Mouse (Mus musculus) hindbrain, embryonic 12.5 days (tissue): Measurements from ENCODE around the gene Dut. TPM values are rescaled to one million over a fixed set of nuclear protein-coding genes. Genes with fewer than 3 reads are reported as not detected.
"Not testable (repeated sequence)": the region's sequence is repeated elsewhere in the genome, so short reads cannot be mapped to it uniquely, and the experiment has no call there.

Experiments used
- ATAC-seq: fragments of 200-750 bp; cut with Nextera tagmentation; 2 replicates; pipeline ENCODE4 v1.8.0; 2017; ENCODE audit warnings: moderate TSS enrichment; ENCODE audit not compliant: low FRiP score
- H3K27ac ChIP-seq: fragments of 300-500 bp; sonication (generic); 2 replicates; pipeline ENCODE4 v1.5.1; 2016; ENCODE audit warnings: mild to moderate bottlenecking
- H3K27me3 ChIP-seq: fragments of 300-500 bp; sonication (generic); 2 replicates; pipeline ENCODE4 v1.6.1; 2016; ENCODE audit warnings: mild to moderate bottlenecking
- H3K36me3 ChIP-seq: fragments of 300-500 bp; sonication (generic); 2 replicates; pipeline ENCODE4 v1.6.1; 2016; ENCODE audit warnings: mild to moderate bottlenecking
- H3K4me1 ChIP-seq: fragments of 300-500 bp; sonication (generic); 2 replicates; pipeline ENCODE4 v1.6.1; 2016
- H3K4me2 ChIP-seq: fragments of 300-500 bp; sonication (generic); replicated peaks from 2 replicates; pipeline ENCODE4 v1.6.1; 2016; ENCODE audit warnings: mild to moderate bottlenecking
- H3K4me3 ChIP-seq: fragments of 300-500 bp; sonication (generic); 2 replicates; pipeline ENCODE4 v1.5.1; 2016; ENCODE audit warnings: mild to moderate bottlenecking
- H3K9ac ChIP-seq: fragments of 300-500 bp; sonication (generic); 2 replicates; pipeline ENCODE4 v1.6.1; 2016; ENCODE audit warnings: mild to moderate bottlenecking, moderate library complexity
- H3K9me3 ChIP-seq: fragments of 300-500 bp; sonication (generic); replicated peaks from 2 replicates; pipeline ENCODE4 v1.6.1; 2016; ENCODE audit warnings: mild to moderate bottlenecking
- WGBS: fragments of 180-500 bp; shearing (Covaris S2); methylation state at CpG from one replicate; pipeline ENCODE4 v1.1.7; 2016; 5-methylcytosine and 5-hydroxymethylcytosine counted together
- polyA plus RNA-seq: library from polyadenylated mRNA; unstranded; fragments of >200 nt; fragmentation: Nextera tagmentation; extraction: Ambion mirVana; gene quantifications from 2 replicates; pipeline ENCODE4 v1.2.1, GENCODE M21; 2016

Gene Dut
- polyA plus RNA-seq, 1 experiment from 2014 or later, result 107 TPM

DNA sequence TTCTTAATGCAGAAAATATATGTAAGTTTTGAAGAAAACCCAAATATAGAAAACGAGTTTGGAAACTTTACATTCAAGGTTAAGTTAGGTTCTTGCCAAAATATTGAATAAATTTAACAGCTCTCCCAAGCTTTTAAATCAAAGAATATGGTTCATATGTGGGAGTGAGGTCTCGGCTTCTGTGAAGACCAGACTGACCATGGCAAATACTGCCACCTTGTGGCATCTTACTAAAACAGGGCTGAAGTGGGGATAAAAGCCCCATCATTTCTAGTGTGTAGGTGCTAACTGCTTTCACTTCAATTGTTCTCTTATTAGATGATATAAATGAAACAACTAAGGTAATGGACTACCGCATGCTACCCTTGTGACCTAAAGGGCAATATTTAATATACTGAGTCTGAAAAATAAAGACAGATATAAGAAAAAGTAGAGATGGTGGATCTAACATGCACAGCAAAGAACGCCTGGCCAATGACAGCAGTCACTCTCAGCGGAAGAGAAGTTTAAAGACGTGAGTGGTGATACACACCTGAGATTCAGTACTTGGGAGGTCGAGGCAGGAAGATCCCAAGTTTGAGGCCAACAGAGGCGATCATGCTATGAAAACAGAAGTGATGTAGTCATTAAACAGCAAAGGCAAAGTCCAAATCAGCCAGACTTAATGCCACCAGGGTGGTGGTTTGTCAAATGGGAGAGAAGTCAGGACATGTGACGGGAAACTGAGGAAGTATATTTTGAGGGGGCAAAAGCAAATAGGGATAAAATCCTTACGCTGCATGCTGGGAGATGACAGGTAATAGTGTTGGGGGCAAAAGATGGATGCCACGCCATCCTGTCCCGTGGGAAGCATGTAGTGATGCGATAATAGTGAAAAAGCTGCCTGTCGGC is 12.5 kb downstream of the Dut start:
- ATAC-seq, result no peak

DNA sequence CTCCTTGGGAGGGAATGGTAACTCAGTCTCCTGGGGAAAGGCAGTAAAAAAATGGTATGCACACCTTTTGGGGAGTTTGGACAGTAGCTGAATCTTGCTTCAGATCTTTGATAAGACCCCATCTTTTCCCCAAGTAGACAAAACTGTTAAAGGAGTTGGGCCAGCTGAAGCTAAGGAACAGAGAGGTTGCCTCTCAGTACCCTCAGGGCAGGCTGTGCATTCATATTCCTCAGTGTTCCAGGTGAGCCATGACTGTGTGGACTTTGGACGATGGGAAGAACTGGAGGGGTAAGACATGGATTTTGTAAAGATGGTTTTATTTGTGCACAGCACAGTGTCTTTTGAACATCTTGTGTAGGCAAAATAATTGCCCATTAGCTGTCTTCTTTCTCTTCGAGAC is 13.3 kb downstream of the Dut start:
- H3K9ac ChIP-seq, result no peak overlapping the region
- peaks cover 30% of the 10 kb centered on the region for H3K36me3 ChIP-seq
- no peaks in the 10 kb centered on the region for H3K4me1 ChIP-seq
- no peaks in the 10 kb centered on the region for H3K27me3 ChIP-seq
- no peak overlapping the region for H3K4me2 ChIP-seq
- H3K9me3 ChIP-seq, result no peaks in the 10 kb centered on the region
- no peak overlapping the region for H3K4me3 ChIP-seq
- no peak overlapping the region for H3K27ac ChIP-seq
- WGBS, result 81% methylated on average over 2 of the region's 2 CpGs
- no peak for ATAC-seq

More for the DNA sequence above, 12.5 kb downstream of the Dut start:
- Histone ChIP-seq H3K36me3 (peaks cover 33% of the 10 kb centered on the region), H3K4me2 (no peak overlapping the region), H3K9ac (no peak overlapping the region), H3K4me1 (no peaks in the 10 kb centered on the region), H3K27ac (no peak overlapping the region), H3K9me3 (no peaks in the 10 kb centered on the region), H3K4me3 (no peak overlapping the region), H3K27me3 (no peaks in the 10 kb centered on the region)
- WGBS, result 86% methylated on average over 14 of the region's 14 CpGs

GRCm38 (mm10) chr2:125263056-125263455 is 16.1 kb downstream of the Dut start:
- no peak overlapping the region for H3K4me3 ChIP-seq
- WGBS, result 22% methylated on average over 5 of the region's 5 CpGs
- no peak overlapping the region for H3K27ac ChIP-seq
- ATAC-seq, result no peak
- H3K9ac ChIP-seq, result no peak overlapping the region
- no peaks in the 10 kb centered on the region for H3K9me3 ChIP-seq
- H3K36me3 ChIP-seq, result peaks cover 7% of the 10 kb centered on the region; the same call in 1 of the 2 replicates
- H3K4me2 ChIP-seq, result no peak overlapping the region
- no peaks in the 10 kb centered on the region for H3K27me3 ChIP-seq
- no peaks in the 10 kb centered on the region for H3K4me1 ChIP-seq

DNA sequence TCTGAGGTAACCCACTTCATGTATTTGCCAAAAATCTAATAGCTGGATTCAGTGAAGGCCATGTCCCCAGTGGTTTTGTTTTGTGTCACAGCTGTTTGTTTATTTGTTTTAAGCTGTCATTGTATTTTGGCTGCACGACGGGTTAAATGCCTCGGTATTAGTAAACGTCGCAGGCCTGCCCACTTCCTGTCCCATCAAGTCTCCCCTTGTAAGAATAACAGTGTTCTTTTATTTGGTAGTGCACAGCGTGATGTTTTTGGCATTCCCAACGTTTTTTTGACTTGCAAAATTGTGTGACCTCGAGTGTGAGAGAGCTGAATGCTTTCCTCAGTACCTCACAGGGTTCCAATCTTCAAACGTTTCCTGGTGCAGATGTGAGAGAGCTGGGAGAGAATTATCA is 16.8 kb downstream of the Dut start:
- Histone ChIP-seq H3K4me3 (no peak overlapping the region), H3K4me2 (no peak overlapping the region), H3K27me3 (no peaks in the 10 kb centered on the region), H3K9ac (no peak overlapping the region), H3K9me3 (no peaks in the 10 kb centered on the region), H3K36me3 (peaks cover 3% of the 10 kb centered on the region; the same call in 1 of the 2 replicates), H3K27ac (no peak overlapping the region), H3K4me1 (no peaks in the 10 kb centered on the region)
- 20% methylated on average over 9 of the region's 9 CpGs for WGBS
- no peak for ATAC-seq

DNA sequence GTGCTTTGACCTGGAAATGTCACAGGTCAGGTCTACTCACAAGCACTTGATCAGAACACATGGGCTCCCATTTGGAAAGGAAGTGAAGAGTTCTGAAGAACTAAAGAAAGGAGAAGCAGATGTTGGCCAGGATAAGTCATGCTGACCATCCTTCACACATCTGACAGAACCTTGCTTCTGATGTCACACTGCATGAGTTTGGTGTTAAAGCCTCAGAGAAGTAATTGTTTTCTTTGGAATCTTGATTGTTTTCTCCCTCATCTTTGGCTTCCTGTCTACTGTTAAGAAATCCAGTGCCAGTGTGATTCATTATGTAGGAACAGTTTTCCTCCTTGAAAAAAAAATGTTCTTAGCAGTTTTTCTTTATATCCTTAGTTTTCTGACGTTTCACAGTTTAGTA is 21.9 kb downstream of the Dut start:
- WGBS, result 77% methylated on average over 1 of the region's 1 CpGs

DNA sequence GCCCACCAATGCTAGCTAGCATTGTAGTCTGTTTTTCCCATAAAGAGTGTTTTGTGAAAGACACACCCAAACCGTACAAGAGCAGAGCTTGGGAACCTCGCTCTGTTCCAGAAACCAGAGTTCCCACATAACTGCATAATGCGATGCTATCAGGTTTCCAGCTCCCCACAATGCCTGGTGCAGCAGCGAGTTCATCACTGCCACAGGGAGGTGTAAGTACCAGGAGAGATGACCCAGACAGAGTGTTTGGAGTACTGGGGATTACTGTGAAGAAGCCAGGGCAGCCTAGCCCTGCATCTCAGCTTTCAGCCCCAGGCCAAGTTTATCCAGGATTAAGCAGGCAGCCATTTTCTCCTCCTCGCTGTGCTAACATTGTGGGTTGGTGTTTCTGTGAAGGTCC is 28.6 kb downstream of the Dut start:
- 52% methylated on average over 5 of the region's 5 CpGs for WGBS
- no peak overlapping the region for H3K9ac ChIP-seq

More for the DNA sequence above, 21.9 kb downstream of the Dut start:
- no peaks in the 10 kb centered on the region for H3K4me1 ChIP-seq
- H3K27ac ChIP-seq, result no peak overlapping the region
- no peaks in the 10 kb centered on the region for H3K27me3 ChIP-seq
- no peak overlapping the region for H3K4me2 ChIP-seq
- H3K9me3 ChIP-seq, result no peaks in the 10 kb centered on the region
- no peak overlapping the region for H3K4me3 ChIP-seq
- no peaks in the 10 kb centered on the region for H3K36me3 ChIP-seq
- no peak for ATAC-seq
- no peak overlapping the region for H3K9ac ChIP-seq

DNA sequence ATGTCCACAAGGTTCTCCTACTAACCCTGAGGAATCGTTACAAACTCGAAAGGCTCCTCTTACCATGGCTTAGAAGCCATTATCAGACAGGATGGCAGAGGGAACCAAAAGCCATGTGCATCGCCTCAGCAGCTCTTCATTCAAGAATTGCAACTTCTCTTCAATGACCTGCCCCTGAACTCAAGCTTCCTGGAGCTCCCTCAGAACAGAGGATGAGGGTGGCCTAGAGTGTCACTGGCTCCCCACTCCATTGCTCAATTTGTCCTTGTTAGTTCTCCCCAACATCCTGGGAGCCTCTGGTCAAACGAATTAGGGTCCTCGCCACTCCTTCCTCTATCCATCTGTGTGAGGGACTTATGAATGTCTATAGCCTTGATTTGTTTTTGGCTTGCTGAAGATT is 29.7 kb downstream of the Dut start:
- Histone ChIP-seq H3K4me1 (no peaks in the 10 kb centered on the region), H3K27me3 (no peaks in the 10 kb centered on the region), H3K27ac (no peak overlapping the region), H3K9ac (no peak overlapping the region), H3K4me2 (no peak overlapping the region), H3K4me3 (no peak overlapping the region), H3K36me3 (no peaks in the 10 kb centered on the region), H3K9me3 (no peaks in the 10 kb centered on the region)
- WGBS, result 85% methylated on average over 5 of the region's 5 CpGs
- no peak for ATAC-seq

More for the DNA sequence above, 28.6 kb downstream of the Dut start:
- Histone ChIP-seq H3K9me3 (no peaks in the 10 kb centered on the region), H3K36me3 (no peaks in the 10 kb centered on the region), H3K27me3 (no peaks in the 10 kb centered on the region), H3K4me1 (no peaks in the 10 kb centered on the region), H3K4me3 (no peak overlapping the region), H3K4me2 (no peak overlapping the region), H3K27ac (no peak overlapping the region)
- ATAC-seq, result no peak

DNA sequence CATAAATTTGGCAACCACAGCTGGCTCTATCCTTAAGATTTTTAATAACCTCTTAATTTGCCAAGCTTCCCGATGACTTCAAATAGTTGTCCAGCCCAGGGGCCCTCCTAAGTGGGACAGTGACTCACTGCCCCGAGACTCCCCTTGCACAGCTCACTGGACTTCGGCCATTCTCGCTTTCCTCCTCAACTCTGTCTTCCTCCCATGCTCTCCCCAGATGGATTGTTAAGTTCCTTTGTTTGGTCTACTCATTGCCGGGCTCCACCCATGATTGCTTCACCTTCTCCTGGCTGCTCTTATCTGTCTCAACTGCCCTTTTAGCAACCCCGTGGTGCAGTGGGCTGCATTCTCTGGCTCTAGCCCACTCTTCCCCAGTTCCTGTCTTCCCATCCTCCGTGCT is 31.5 kb downstream of the Dut start:
- Histone ChIP-seq H3K9ac (no peak overlapping the region), H3K9me3 (no peaks in the 10 kb centered on the region), H3K27me3 (no peaks in the 10 kb centered on the region), H3K4me1 (no peaks in the 10 kb centered on the region), H3K4me3 (no peak overlapping the region), H3K27ac (no peak overlapping the region), H3K4me2 (no peak overlapping the region), H3K36me3 (no peaks in the 10 kb centered on the region)
- WGBS, result 83% methylated on average over 7 of the region's 7 CpGs
- no peak for ATAC-seq

GRCm38 (mm10) chr2:125279995-125280394 is 33.0 kb downstream of the Dut start:
- 85% methylated on average over 9 of the region's 9 CpGs for WGBS
- H3K9ac ChIP-seq, ATAC-seq: not testable (repeated sequence)

GRCm38 (mm10) chr2:125282334-125283206 is 35.6 kb downstream of the Dut start:
- Histone ChIP-seq H3K27ac (no peak overlapping the region), H3K36me3 (no peaks in the 10 kb centered on the region), H3K27me3 (no peaks in the 10 kb centered on the region), H3K9ac (no peak overlapping the region), H3K4me1 (no peaks in the 10 kb centered on the region), H3K4me3 (no peak overlapping the region), H3K9me3 (no peaks in the 10 kb centered on the region), H3K4me2 (no peak overlapping the region)
- WGBS, result 73% methylated on average over 14 of the region's 14 CpGs
- no peak for ATAC-seq

More at GRCm38 (mm10) chr2:125279995-125280394, 33.0 kb downstream of the Dut start:
- not testable (repeated sequence) for H3K4me1 ChIP-seq, H3K9me3 ChIP-seq, H3K27me3 ChIP-seq, H3K27ac ChIP-seq, H3K36me3 ChIP-seq, H3K4me2 ChIP-seq, H3K4me3 ChIP-seq

DNA sequence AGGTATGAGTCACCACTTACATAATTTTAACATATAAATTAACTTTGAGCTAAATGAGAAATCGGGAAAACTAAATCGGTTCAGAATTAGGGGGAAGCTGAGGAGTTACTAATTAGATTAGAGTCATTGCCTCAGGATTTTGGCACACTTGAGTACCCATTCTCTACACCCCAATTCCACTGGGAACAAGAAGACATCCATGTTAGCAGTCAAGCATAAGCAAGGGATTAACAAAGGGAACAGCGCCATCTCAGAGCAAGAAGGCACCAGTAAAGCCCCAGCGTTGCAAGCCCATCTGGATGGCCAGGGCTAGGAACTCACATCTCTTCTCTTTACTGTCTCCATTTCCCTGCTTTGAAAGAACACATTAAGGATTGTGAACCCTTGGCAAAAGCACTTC is 38.8 kb downstream of the Dut start:
- no peaks in the 10 kb centered on the region for H3K4me1 ChIP-seq
- H3K9ac ChIP-seq, result no peak overlapping the region
- H3K4me2 ChIP-seq, result no peak overlapping the region
- H3K9me3 ChIP-seq, result no peaks in the 10 kb centered on the region
- H3K4me3 ChIP-seq, result no peak overlapping the region
- H3K36me3 ChIP-seq, result no peaks in the 10 kb centered on the region
- no peak overlapping the region for H3K27ac ChIP-seq
- no peak for ATAC-seq
- no peaks in the 10 kb centered on the region for H3K27me3 ChIP-seq
- 84% methylated on average over 4 of the region's 4 CpGs for WGBS

DNA sequence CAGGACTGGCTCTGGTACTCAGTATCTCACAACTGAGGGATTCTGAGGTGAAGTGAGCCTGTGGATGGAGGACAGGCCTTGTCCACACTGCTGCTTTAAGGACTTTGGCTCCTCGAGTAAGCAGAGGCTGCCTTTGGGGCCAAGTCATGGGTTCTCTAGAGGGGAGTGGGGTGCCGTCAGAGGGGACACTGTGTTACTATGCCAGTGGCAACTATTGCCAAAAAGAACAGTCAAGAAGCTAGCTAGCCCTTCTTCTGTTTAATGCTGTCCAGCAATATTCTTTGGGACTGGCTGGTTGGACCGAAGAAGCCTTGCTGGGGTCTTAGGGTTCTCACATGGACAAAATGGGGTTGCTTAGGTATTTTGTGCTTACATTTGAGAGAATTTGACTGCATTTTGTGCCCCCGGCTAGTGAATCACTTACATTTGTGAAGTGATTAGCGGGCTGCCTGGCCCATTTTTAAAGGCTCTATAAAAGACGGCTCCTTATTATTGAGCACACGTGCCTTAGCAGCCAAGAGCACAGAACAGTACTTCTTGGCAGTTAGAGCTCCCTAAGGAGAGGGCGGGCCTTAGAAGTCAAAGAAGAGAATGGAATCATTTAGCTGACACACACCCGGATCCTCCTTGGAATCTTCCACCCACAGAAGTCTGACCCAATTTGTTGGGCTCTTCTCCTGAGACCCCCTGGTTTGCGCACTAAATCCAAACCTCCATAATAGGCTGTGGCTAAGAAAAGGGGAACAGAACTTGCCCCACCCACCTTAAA is 43.4 kb downstream of the Dut start:
- no peaks in the 10 kb centered on the region for H3K9me3 ChIP-seq
- H3K9ac ChIP-seq, result no peak overlapping the region
- H3K36me3 ChIP-seq, result no peaks in the 10 kb centered on the region
- H3K4me3 ChIP-seq, result no peak overlapping the region
- no peak for ATAC-seq
- no peak overlapping the region for H3K4me2 ChIP-seq
- no peaks in the 10 kb centered on the region for H3K27me3 ChIP-seq
- H3K27ac ChIP-seq, result no peak overlapping the region
- WGBS, result 77% methylated on average over 10 of the region's 10 CpGs
- H3K4me1 ChIP-seq, result no peaks in the 10 kb centered on the region
